Comparison of ENCODE assay signal across 19 mouse cellular contexts in the genomic region with DNA sequence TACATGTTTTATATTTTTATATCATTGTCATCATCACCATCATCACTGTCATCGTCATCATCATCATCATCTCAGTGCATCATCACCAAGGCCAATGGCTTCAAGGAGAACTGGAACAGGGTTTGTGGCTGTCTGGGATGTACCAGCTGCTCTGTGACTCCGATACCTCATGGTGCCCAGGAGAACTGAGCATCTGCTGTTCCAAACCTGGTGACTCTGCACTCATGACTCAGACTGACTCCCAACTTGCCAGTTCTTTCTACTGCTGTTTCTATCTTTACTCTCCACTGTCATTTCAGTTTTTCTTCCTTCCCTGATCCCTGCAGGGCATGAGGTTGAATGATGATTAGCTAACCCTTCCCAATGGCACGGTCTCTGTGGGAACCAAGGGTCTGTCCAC. TPM values are rescaled to one million over a fixed set of nuclear protein-coding genes. Genes with fewer than 3 reads are reported as not detected.
DNase-seq lines count a peak whose midpoint lies in the region.
"Had no signal": no experiment of that assay in that cellular context is flagged by ENCODE, and none has a peak within 500 bp of the region (broad histone marks: within the 10 kb centered on the region; RNA-seq: fewer than 3 reads in every experiment).

No protein-coding gene starts in this region.

- peak; percentile 37 to 58 for DNase-seq in frontal cortex, postnatal 36 days (ENCODE audit: low spot score in 2 of 2)
- no peak for DNase-seq in frontal cortex, postnatal 10 days (ENCODE audit: low spot score in 2 of 2)
- peak; percentile 48 to 53 for DNase-seq in right cerebral cortex, adult 2 months (ENCODE audit: low spot score in 2 of 2)
- no peak for DNase-seq in right cerebral cortex, postnatal 4 days
- DNase-seq in layer of hippocampus, postnatal 36 days: peak; percentile 26 to 37
- no peak for DNase-seq in neural tube, embryonic 10.5 days (ENCODE audit: extremely low spot score, low spot score)
- DNase-seq in urinary bladder, postnatal 10 days (ENCODE audit: low spot score): no peak
- DNase-seq: adrenal gland, adult 2 months; cerebellum, adult 11-12 months; cerebellum, postnatal 14 days; gastrocnemius, postnatal 14 days; heart, adult 11 months; kidney, adult 2 months; thymus, adult 2 months had no signal

RNA-seq across cellular contexts. Expression of a gene that starts 46.4 kb away (rescaled TPM):
- total RNA-seq in layer of hippocampus, postnatal 36 days (2021): not detected
- total RNA-seq: adrenal gland, adult 2 months; adrenal gland, postnatal 4 days; ES-E14; gastrocnemius, postnatal 14 days; hematopoietic stem cell, adult 5-6 weeks; liver, adult 2 months; midbrain, postnatal 0 days had no signal

Comparison
In these comparisons a context has a peak if more than half of its experiments do, and no peak if none do; other contexts are left out.
1. DNase-seq: peak in frontal cortex, postnatal 36 days (2 of 2), right cerebral cortex, adult 2 months (2 of 2) and layer of hippocampus, postnatal 36 days (2 of 2); none in frontal cortex, postnatal 10 days (0 of 2), right cerebral cortex, postnatal 4 days (single experiment), neural tube, embryonic 10.5 days (single experiment) and urinary bladder, postnatal 10 days (single experiment).